In genomic region chr6:108466061-108466531, GRCm38 (mm10) we compare ENCODE assay signal across 12 mouse cellular contexts.
DNase-seq lines count a peak whose midpoint lies in the region; ATAC-seq lines count a peak whose summit lies in the region.
"Had no signal": no experiment of that assay in that cellular context is flagged by ENCODE, and none has a peak within 500 bp of the region (broad histone marks: within the 10 kb centered on the region; RNA-seq: fewer than 3 reads in every experiment).

No protein-coding gene starts in this region.

- no peaks in the 10 kb centered on the region for H3K9me3 ChIP-seq in liver, embryonic 15.5 days (replicated peaks)
- H3K9me3 ChIP-seq: neural tube, embryonic 12.5 days had no signal

- H3K36me3 ChIP-seq in liver, embryonic 15.5 days (replicated peaks): no peaks in the 10 kb centered on the region
- H3K36me3 ChIP-seq: neural tube, embryonic 12.5 days had no signal

- intact Hi-C loops in left cerebral cortex, postnatal 10 days (cut with DNase I): no loop called here

- H3K9ac ChIP-seq in liver, embryonic 15.5 days: no peak overlapping the region
- H3K9ac ChIP-seq: liver, embryonic 14.5 days; neural tube, embryonic 12.5 days had no signal

- WGBS in liver, embryonic 15.5 days (ENCODE audit: insufficient replicate concordance): 35% methylated on average over 8 of the region's 8 CpGs

- peak; percentile 85 for ATAC-seq in CD4-positive, CD25-positive, alpha-beta regulatory T cell, adult 4 months
- 0 out of 2 replicates have a peak, but pooled peaks have one; percentile 20 for ATAC-seq in liver, embryonic 15.5 days (ENCODE audit: insufficient read depth)
- ATAC-seq: hindbrain, postnatal 0 days had no signal

- peaks cover 1% of the 10 kb centered on the region; the same call in 1 of the 2 replicates for H3K4me1 ChIP-seq in liver, embryonic 15.5 days (replicated peaks)

- no peak overlapping the region for H3K4me2 ChIP-seq in liver, embryonic 15.5 days
- H3K4me2 ChIP-seq: heart, embryonic 11.5 days; neural tube, embryonic 12.5 days had no signal

- no peak overlapping the region for H3K27ac ChIP-seq in liver, embryonic 15.5 days (replicated peaks)
- H3K27ac ChIP-seq: hindbrain, postnatal 0 days; liver, embryonic 14.5 days; neural tube, embryonic 12.5 days had no signal

- H3K27me3 ChIP-seq in liver, embryonic 15.5 days: no peaks in the 10 kb centered on the region
- H3K27me3 ChIP-seq: neural tube, embryonic 12.5 days had no signal

- no peak overlapping the region for H3K4me3 ChIP-seq in liver, embryonic 15.5 days (replicated peaks)
- H3K4me3 ChIP-seq: neural tube, embryonic 12.5 days had no signal

- DNase-seq in adrenal gland, postnatal 14 days: peak; percentile 41
- no peak for DNase-seq in adrenal gland, adult 18-20 months (ENCODE audit: low spot score in 2 of 2)
- peak; percentile 67 to 79 for DNase-seq in natural killer cell, adult 2 months (ENCODE audit: low spot score in 2 of 2)
- no peak for DNase-seq in left cerebral cortex, postnatal 10 days (ENCODE audit: extremely low spot score in 1 of 2, low spot score in 2 of 2)
- no peak for DNase-seq in left cerebral cortex, adult 9 months (ENCODE audit: low spot score in 2 of 2)
- DNase-seq in ovary, postnatal 10 days (ENCODE audit: low spot score): no peak

Comparison
In these comparisons a context has a peak if more than half of its experiments do, and no peak if none do; other contexts are left out.
1. DNase-seq: peak in adrenal gland, postnatal 14 days (single experiment) and natural killer cell, adult 2 months (2 of 2); none in adrenal gland, adult 18-20 months (0 of 2), left cerebral cortex, postnatal 10 days (0 of 2), left cerebral cortex, adult 9 months (0 of 2) and ovary, postnatal 10 days (single experiment).